21 mouse cellular contexts compared by ENCODE assay signal in genomic region chr10:37170878-37171277, GRCm38 (mm10). TPM values are rescaled to one million over a fixed set of nuclear protein-coding genes. Genes with fewer than 3 reads are reported as not detected.
DNase-seq lines count a peak whose midpoint lies in the region; ATAC-seq lines count a peak whose summit lies in the region.
"Had no signal": no experiment of that assay in that cellular context is flagged by ENCODE, and none has a peak within 500 bp of the region (broad histone marks: within the 10 kb centered on the region; RNA-seq: fewer than 3 reads in every experiment).

No protein-coding gene starts in this region.

- peak overlapping the region; percentile 45; the same call in 1 of the 2 replicates for H3K27ac ChIP-seq in hindbrain, embryonic 15.5 days (replicated peaks)
- no peak overlapping the region for H3K27ac ChIP-seq in hindbrain, embryonic 13.5 days
- H3K27ac ChIP-seq in neural tube, embryonic 13.5 days (replicated peaks): 0 out of 2 replicates have a peak overlapping the region, but pooled peaks have one; percentile 9
- no peak overlapping the region for H3K27ac ChIP-seq in neural tube, embryonic 15.5 days (replicated peaks)
- H3K27ac ChIP-seq: embryonic facial prominence, embryonic 13.5 days; forebrain, embryonic 13.5 days; left cerebral cortex, adult 2 months; limb, embryonic 15.5 days; liver, embryonic 14.5 days had no signal

- H3K27me3 ChIP-seq in hindbrain, embryonic 15.5 days: no peaks in the 10 kb centered on the region
- no peaks in the 10 kb centered on the region for H3K27me3 ChIP-seq in hindbrain, embryonic 13.5 days
- H3K27me3 ChIP-seq in neural tube, embryonic 13.5 days: no peaks in the 10 kb centered on the region
- no peaks in the 10 kb centered on the region for H3K27me3 ChIP-seq in neural tube, embryonic 15.5 days (replicated peaks)
- H3K27me3 ChIP-seq: embryonic facial prominence, embryonic 13.5 days; forebrain, embryonic 13.5 days; limb, embryonic 15.5 days; Patski had no signal

- no peaks in the 10 kb centered on the region for H3K36me3 ChIP-seq in hindbrain, embryonic 15.5 days
- H3K36me3 ChIP-seq in hindbrain, embryonic 13.5 days: no peaks in the 10 kb centered on the region
- H3K36me3 ChIP-seq in neural tube, embryonic 13.5 days: no peaks in the 10 kb centered on the region
- H3K36me3 ChIP-seq in neural tube, embryonic 15.5 days: no peaks in the 10 kb centered on the region
- H3K36me3 ChIP-seq: embryonic facial prominence, embryonic 13.5 days; limb, embryonic 15.5 days had no signal

- ATAC-seq in hindbrain, embryonic 15.5 days (ENCODE audit: low FRiP score, low read depth): no peak
- ATAC-seq in hindbrain, embryonic 13.5 days (ENCODE audit: low FRiP score): no peak
- no peak for ATAC-seq in neural tube, embryonic 13.5 days (ENCODE audit: low read depth)
- ATAC-seq in neural tube, embryonic 15.5 days (ENCODE audit: low FRiP score): no peak
- ATAC-seq: activated CD4-positive, CD25-positive, alpha-beta regulatory T cell, adult 4 months; inflammation-experienced regulatory T-cells, adult 6 months; Patski had no signal

- no peak overlapping the region for H3K9ac ChIP-seq in hindbrain, embryonic 15.5 days
- H3K9ac ChIP-seq in hindbrain, embryonic 13.5 days: no peak overlapping the region
- no peak overlapping the region for H3K9ac ChIP-seq in neural tube, embryonic 13.5 days
- no peak overlapping the region for H3K9ac ChIP-seq in neural tube, embryonic 15.5 days (replicated peaks)
- H3K9ac ChIP-seq: embryonic facial prominence, embryonic 13.5 days; forebrain, embryonic 13.5 days; limb, embryonic 15.5 days; liver, embryonic 14.5 days; lung, embryonic 14.5 days had no signal

- H3K4me2 ChIP-seq in hindbrain, embryonic 15.5 days: no peak overlapping the region
- H3K4me2 ChIP-seq in hindbrain, embryonic 13.5 days: no peak overlapping the region
- no peak overlapping the region for H3K4me2 ChIP-seq in neural tube, embryonic 13.5 days
- no peak overlapping the region for H3K4me2 ChIP-seq in neural tube, embryonic 15.5 days
- H3K4me2 ChIP-seq: embryonic facial prominence, embryonic 13.5 days; forebrain, embryonic 13.5 days; heart, embryonic 11.5 days; limb, embryonic 15.5 days; lung, embryonic 14.5 days had no signal

- DNase-seq in gastrocnemius, postnatal 25 days: peak; percentile 17
- no peak for DNase-seq in gastrocnemius, postnatal 14 days
- DNase-seq in frontal cortex, postnatal 25 days (ENCODE audit: low spot score in 2 of 2): no peak
- DNase-seq: adrenal gland, adult 8-10 months; kidney, adult 18-20 months; layer of hippocampus, adult 9-11 months; lung, embryonic 14.5 days; midbrain, embryonic 14.5 days had no signal

- peaks cover 13% of the 10 kb centered on the region; the same call in 1 of the 2 replicates for H3K4me1 ChIP-seq in hindbrain, embryonic 15.5 days (replicated peaks)
- H3K4me1 ChIP-seq in hindbrain, embryonic 13.5 days (replicated peaks): peaks cover 20% of the 10 kb centered on the region
- H3K4me1 ChIP-seq in neural tube, embryonic 13.5 days (replicated peaks): peaks cover 30% of the 10 kb centered on the region
- peaks cover 10% of the 10 kb centered on the region; the same call in 1 of the 2 replicates for H3K4me1 ChIP-seq in neural tube, embryonic 15.5 days
- H3K4me1 ChIP-seq: limb, embryonic 15.5 days had no signal

- H3K9me3 ChIP-seq in hindbrain, embryonic 15.5 days: no peaks in the 10 kb centered on the region
- H3K9me3 ChIP-seq in hindbrain, embryonic 13.5 days: no peaks in the 10 kb centered on the region
- H3K9me3 ChIP-seq in neural tube, embryonic 13.5 days: no peaks in the 10 kb centered on the region
- no peaks in the 10 kb centered on the region for H3K9me3 ChIP-seq in neural tube, embryonic 15.5 days (replicated peaks)
- H3K9me3 ChIP-seq: embryonic facial prominence, embryonic 13.5 days; forebrain, embryonic 13.5 days; limb, embryonic 15.5 days had no signal

- H3K4me3 ChIP-seq in hindbrain, embryonic 15.5 days: no peak overlapping the region
- H3K4me3 ChIP-seq in hindbrain, embryonic 13.5 days: no peak overlapping the region
- H3K4me3 ChIP-seq in neural tube, embryonic 13.5 days: no peak overlapping the region
- H3K4me3 ChIP-seq in neural tube, embryonic 15.5 days (replicated peaks): no peak overlapping the region
- H3K4me3 ChIP-seq: embryonic facial prominence, embryonic 13.5 days; forebrain, embryonic 13.5 days; left cerebral cortex, adult 2 months; limb, embryonic 15.5 days had no signal

- intact Hi-C loops in gastrocnemius, postnatal 14 days (cut with DNase I; ENCODE audit: low total_unique reads): no loop called here

- 73% methylated on average over 4 of the region's 4 CpGs for WGBS in hindbrain, embryonic 15.5 days
- WGBS in hindbrain, embryonic 13.5 days: 79% methylated on average over 4 of the region's 4 CpGs
- WGBS in neural tube, embryonic 13.5 days: 76% methylated on average over 4 of the region's 4 CpGs
- WGBS in neural tube, embryonic 15.5 days: 79% methylated on average over 4 of the region's 4 CpGs

RNA-seq across cellular contexts. Expression of gene Marcks, which starts 32.2 kb away (rescaled TPM):
- 10 to 100 TPM; 35.4 to 37.6 TPM for total RNA-seq in gastrocnemius, postnatal 25 days (2021)
- 100 to 1,000 TPM in 1 of 2 experiments, 10 to 100 TPM in 1; 70.3 to 104 TPM for total RNA-seq in gastrocnemius, postnatal 14 days (2021)
- 178 and 197 TPM in 2 replicates for polyA plus RNA-seq in hindbrain, embryonic 15.5 days (2015; fragmentation: Nextera tagmentation; extraction: Ambion mirVana)
- 254 and 257 TPM in 2 replicates for polyA plus RNA-seq in hindbrain, embryonic 13.5 days (2015; fragmentation: Nextera tagmentation; extraction: Ambion mirVana)
- polyA plus RNA-seq in neural tube, embryonic 13.5 days (2015; fragmentation: Nextera tagmentation; extraction: Ambion mirVana): 212 TPM in 2 replicates
- polyA plus RNA-seq in neural tube, embryonic 15.5 days (2015; fragmentation: Nextera tagmentation; extraction: Ambion mirVana): 145 and 159 TPM in 2 replicates

Comparison
In these comparisons a context has a peak if more than half of its experiments do, and no peak if none do; other contexts are left out.
1. H3K27ac ChIP-seq: peak in hindbrain, embryonic 15.5 days (single experiment) and neural tube, embryonic 13.5 days (single experiment); none in hindbrain, embryonic 13.5 days (single experiment) and neural tube, embryonic 15.5 days (single experiment).